In the genomic region with DNA sequence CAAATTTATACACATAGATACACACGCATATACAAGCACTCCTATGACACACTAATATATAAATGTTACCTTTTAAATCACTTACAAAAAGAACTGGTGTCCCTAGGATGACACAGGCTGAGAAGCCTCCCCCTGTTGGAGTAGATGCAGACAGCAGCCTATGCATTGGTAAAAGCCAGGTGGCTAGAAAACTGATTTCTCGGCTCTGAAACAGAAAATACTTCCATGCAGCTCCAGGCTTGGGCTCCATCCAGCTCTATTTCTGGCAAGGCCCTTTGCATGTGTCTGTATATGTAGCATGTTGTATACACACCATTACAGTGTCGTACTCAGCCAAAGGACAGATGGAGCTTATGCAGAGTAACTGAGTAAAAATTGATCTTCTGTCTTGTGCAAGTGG, we compare ENCODE assay signal across 22 mouse cellular contexts.
DNase-seq lines count a peak whose midpoint lies in the region; ATAC-seq and TF ChIP-seq lines count a peak whose summit lies in the region.
"Had no signal": no experiment of that assay in that cellular context is flagged by ENCODE, and none has a peak within 500 bp of the region (broad histone marks: within the 10 kb centered on the region; RNA-seq: fewer than 3 reads in every experiment).

No protein-coding gene starts in this region.

- 84% methylated on average over 3 of the region's 3 CpGs for WGBS in forebrain, embryonic 14.5 days
- WGBS in forebrain, embryonic 11.5 days: 83% methylated on average over 3 of the region's 3 CpGs
- 88% methylated on average over 3 of the region's 3 CpGs for WGBS in midbrain, postnatal 0 days
- WGBS in midbrain, embryonic 10.5 days: 84% methylated on average over 3 of the region's 3 CpGs

- no peaks in the 10 kb centered on the region for H3K36me3 ChIP-seq in forebrain, embryonic 14.5 days (ENCODE audit: control insufficient read depth, insufficient read depth, low read length)
- H3K36me3 ChIP-seq in forebrain, embryonic 11.5 days (ENCODE audit: control insufficient read depth, insufficient read depth, low read length): no peaks in the 10 kb centered on the region
- no peaks in the 10 kb centered on the region for H3K36me3 ChIP-seq in midbrain, postnatal 0 days (ENCODE audit: insufficient read depth, low read length)
- no peaks in the 10 kb centered on the region for H3K36me3 ChIP-seq in midbrain, embryonic 10.5 days
- H3K36me3 ChIP-seq: embryonic facial prominence, embryonic 15.5 days; hindbrain, embryonic 12.5 days; midbrain, embryonic 15.5 days had no signal

- no peak overlapping the region for H3K9ac ChIP-seq in forebrain, embryonic 14.5 days (ENCODE audit: low read length)
- no peak overlapping the region for H3K9ac ChIP-seq in forebrain, embryonic 11.5 days (ENCODE audit: low read length)
- no peak overlapping the region for H3K9ac ChIP-seq in midbrain, postnatal 0 days (replicated peaks; ENCODE audit: low read length, poor library complexity, severe bottlenecking)
- H3K9ac ChIP-seq: embryonic facial prominence, embryonic 15.5 days; hindbrain, embryonic 12.5 days; liver, postnatal 0 days; midbrain, embryonic 15.5 days had no signal

- TF ChIP-seq CTCF in midbrain, postnatal 0 days (IDR thresholded peaks at IDR 0.05): peak; percentile 37

- H3K4me3 ChIP-seq in forebrain, embryonic 14.5 days (ENCODE audit: low read depth, low read length): no peak overlapping the region
- no peak overlapping the region for H3K4me3 ChIP-seq in forebrain, embryonic 11.5 days (ENCODE audit: low read depth, low read length)
- H3K4me3 ChIP-seq in midbrain, postnatal 0 days (ENCODE audit: low read depth, low read length): no peak overlapping the region
- H3K4me3 ChIP-seq in midbrain, embryonic 10.5 days: no peak overlapping the region
- H3K4me3 ChIP-seq: embryonic facial prominence, embryonic 15.5 days; hindbrain, embryonic 12.5 days; megakaryocyte, embryonic 14.5 days; midbrain, embryonic 15.5 days had no signal

- no peaks in the 10 kb centered on the region for H3K9me3 ChIP-seq in forebrain, embryonic 14.5 days (replicated peaks; ENCODE audit: control insufficient read depth, low read length)
- H3K9me3 ChIP-seq in forebrain, embryonic 11.5 days (ENCODE audit: control insufficient read depth, low read length): no peaks in the 10 kb centered on the region
- no peaks in the 10 kb centered on the region for H3K9me3 ChIP-seq in midbrain, postnatal 0 days (ENCODE audit: low read length)
- H3K9me3 ChIP-seq in midbrain, embryonic 10.5 days (replicated peaks): no peaks in the 10 kb centered on the region
- H3K9me3 ChIP-seq: embryonic facial prominence, embryonic 15.5 days; hindbrain, embryonic 12.5 days; midbrain, embryonic 15.5 days had no signal

- no peak overlapping the region for H3K27ac ChIP-seq in forebrain, embryonic 14.5 days (ENCODE audit: low read depth, low read length)
- no peak overlapping the region for H3K27ac ChIP-seq in forebrain, embryonic 11.5 days (ENCODE audit: low read depth, low read length)
- H3K27ac ChIP-seq in midbrain, postnatal 0 days (ENCODE audit: low read depth, low read length): no peak overlapping the region
- H3K27ac ChIP-seq in midbrain, embryonic 10.5 days (replicated peaks): no peak overlapping the region
- H3K27ac ChIP-seq: embryonic facial prominence, embryonic 15.5 days; hindbrain, embryonic 12.5 days; midbrain, embryonic 15.5 days had no signal

- peak; percentile 81 for DNase-seq in forebrain, embryonic 14.5 days (ENCODE audit: low spot score)
- DNase-seq in forebrain, embryonic 11.5 days (ENCODE audit: low spot score): no peak
- peak; percentile 14 for DNase-seq in layer of hippocampus, adult 9-11 months
- DNase-seq in layer of hippocampus, postnatal 14 days (ENCODE audit: low spot score in 2 of 2): no peak
- DNase-seq in midbrain, postnatal 0 days (ENCODE audit: low spot score): no peak
- no peak for DNase-seq in midbrain, embryonic 10.5 days (ENCODE audit: low spot score)
- DNase-seq in brain, embryonic 18.5 days (ENCODE audit: low read depth, low spot score): peak; percentile 67
- no peak for DNase-seq in urinary bladder, postnatal 10 days (ENCODE audit: low spot score)
- DNase-seq: adrenal gland, postnatal 36 days; B cell, adult 2 months; cerebellum, adult 9-10 months; heart, postnatal 14 days; kidney, adult 8-10 months; kidney, postnatal 36 days; liver, postnatal 0 days; spleen, adult 18-20 months; thymus, postnatal 36 days had no signal

- no peaks in the 10 kb centered on the region for H3K27me3 ChIP-seq in forebrain, embryonic 14.5 days (replicated peaks; ENCODE audit: control insufficient read depth, insufficient read depth, low read length)
- H3K27me3 ChIP-seq in forebrain, embryonic 11.5 days (ENCODE audit: control insufficient read depth, insufficient read depth, low read length): no peaks in the 10 kb centered on the region
- H3K27me3 ChIP-seq in midbrain, postnatal 0 days (ENCODE audit: insufficient read depth, low read length): no peaks in the 10 kb centered on the region
- H3K27me3 ChIP-seq in midbrain, embryonic 10.5 days (ENCODE audit: low read depth, poor library complexity, severe bottlenecking): no peaks in the 10 kb centered on the region
- H3K27me3 ChIP-seq: embryonic facial prominence, embryonic 15.5 days; hindbrain, embryonic 12.5 days; megakaryocyte, embryonic 14.5 days; midbrain, embryonic 15.5 days had no signal

- no peak overlapping the region for H3K4me2 ChIP-seq in forebrain, embryonic 14.5 days (ENCODE audit: low read length)
- H3K4me2 ChIP-seq in forebrain, embryonic 11.5 days (ENCODE audit: low read depth, low read length, severe bottlenecking): no peak overlapping the region
- no peak overlapping the region for H3K4me2 ChIP-seq in midbrain, postnatal 0 days (ENCODE audit: low read depth, low read length, poor library complexity, severe bottlenecking)
- H3K4me2 ChIP-seq: embryonic facial prominence, embryonic 15.5 days; heart, embryonic 11.5 days; hindbrain, embryonic 12.5 days; midbrain, embryonic 15.5 days had no signal

- ATAC-seq in forebrain, embryonic 14.5 days: peak; percentile 86; the same call in 1 of the 2 replicates
- ATAC-seq in forebrain, embryonic 11.5 days (replicated peaks; ENCODE audit: low FRiP score): no peak
- no peak for ATAC-seq in midbrain, postnatal 0 days (ENCODE audit: low FRiP score)
- ATAC-seq: liver, postnatal 0 days; midbrain, embryonic 15.5 days had no signal

- no peaks in the 10 kb centered on the region for H3K4me1 ChIP-seq in forebrain, embryonic 14.5 days (ENCODE audit: control insufficient read depth, insufficient read depth, low read length)
- H3K4me1 ChIP-seq in forebrain, embryonic 11.5 days (replicated peaks; ENCODE audit: control insufficient read depth, insufficient read depth, low read length): 0 out of 2 replicates have a peak, but pooled peaks cover 2% of the 10 kb centered on the region
- H3K4me1 ChIP-seq in midbrain, postnatal 0 days (ENCODE audit: insufficient read depth, low read length): no peaks in the 10 kb centered on the region
- H3K4me1 ChIP-seq in midbrain, embryonic 10.5 days: no peaks in the 10 kb centered on the region
- H3K4me1 ChIP-seq: hindbrain, embryonic 12.5 days; megakaryocyte, embryonic 14.5 days; midbrain, embryonic 15.5 days had no signal

Comparison
In these comparisons a context has a peak if more than half of its experiments do, and no peak if none do; other contexts are left out.
1. DNase-seq: peak in forebrain, embryonic 14.5 days (single experiment), layer of hippocampus, adult 9-11 months (single experiment) and brain, embryonic 18.5 days (single experiment); none in forebrain, embryonic 11.5 days (single experiment), layer of hippocampus, postnatal 14 days (0 of 2), midbrain, postnatal 0 days (single experiment), midbrain, embryonic 10.5 days (single experiment) and urinary bladder, postnatal 10 days (single experiment).